In the genomic region with DNA sequence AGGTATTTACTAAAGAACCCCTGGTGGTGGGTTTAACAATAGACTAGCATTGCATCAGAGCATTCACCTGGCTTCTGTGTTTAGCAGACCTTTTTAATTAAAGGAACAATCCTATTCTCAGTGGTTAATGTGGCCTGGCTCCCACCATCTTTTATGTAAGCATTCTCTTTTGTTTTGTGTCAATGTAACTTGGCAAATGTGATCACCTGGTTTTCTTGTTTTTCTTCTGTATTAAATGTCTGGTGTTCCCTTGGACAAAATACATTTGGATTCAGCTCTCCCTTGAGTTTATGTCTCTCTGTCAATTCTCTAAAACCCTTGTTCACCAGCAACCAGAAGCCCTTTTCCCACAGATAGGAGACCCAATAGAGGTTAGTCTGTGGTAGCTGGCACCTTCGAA, we compare ENCODE assay signal across 12 mouse cellular contexts. TPM values are rescaled to one million over a fixed set of nuclear protein-coding genes. Genes with fewer than 3 reads are reported as not detected.
"Had no signal": no experiment of that assay in that cellular context is flagged by ENCODE, and none has a peak within 500 bp of the region (broad histone marks: within the 10 kb centered on the region; RNA-seq: fewer than 3 reads in every experiment).

No protein-coding gene starts in this region.

RNA-seq across cellular contexts. Expression of gene Cyp2c40, which starts 3.8 kb away (rescaled TPM):
- total RNA-seq: neutrophil, adult 5-6 weeks had no signal
- polyA plus RNA-seq: neural tube, embryonic 13.5 days; neural tube, embryonic 14.5 days; neural tube, embryonic 15.5 days; small intestine, adult 2 months; spleen, adult 2 months; stomach, embryonic 14.5 days; stomach, embryonic 16.5 days; testis, adult 2 months; thymus, adult 2 months; thymus, postnatal 0 days; urinary bladder, adult 2 months had no signal
